Mouse (Mus musculus): ENCODE measurements around the gene Gm10720.
"Not testable (repeated sequence)": the region's sequence is repeated elsewhere in the genome, so short reads cannot be mapped to it uniquely, and the experiment has no call there.

Gene Gm10720

DNA sequence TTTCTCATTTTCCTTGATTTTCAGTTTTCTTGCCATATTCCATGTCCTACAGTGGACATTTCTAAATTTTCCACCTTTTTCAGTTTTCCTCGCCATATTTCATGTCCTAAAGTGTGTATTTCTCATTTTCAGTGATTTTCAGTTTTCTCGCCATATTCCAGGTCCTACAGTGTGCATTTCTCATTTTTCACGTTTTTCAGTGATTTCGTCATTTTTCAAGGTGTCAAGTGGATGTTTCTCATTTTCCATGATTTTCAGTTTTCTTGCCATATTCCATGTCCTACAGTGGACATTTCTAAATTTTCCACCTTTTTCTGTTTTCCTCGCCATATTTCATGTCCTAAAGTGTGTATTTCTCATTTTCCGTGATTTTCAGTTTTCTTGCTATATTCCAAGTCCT is 10.2 kb downstream of the Gm10720 start:
- not testable (repeated sequence) for DNase-seq (ENCODE audit: low read depth)

GRCm38 (mm10) chr9:3026136-3026535 is 10.7 kb downstream of the Gm10720 start:
- DNase-seq (ENCODE audit: low read depth) = not testable (repeated sequence)

DNA sequence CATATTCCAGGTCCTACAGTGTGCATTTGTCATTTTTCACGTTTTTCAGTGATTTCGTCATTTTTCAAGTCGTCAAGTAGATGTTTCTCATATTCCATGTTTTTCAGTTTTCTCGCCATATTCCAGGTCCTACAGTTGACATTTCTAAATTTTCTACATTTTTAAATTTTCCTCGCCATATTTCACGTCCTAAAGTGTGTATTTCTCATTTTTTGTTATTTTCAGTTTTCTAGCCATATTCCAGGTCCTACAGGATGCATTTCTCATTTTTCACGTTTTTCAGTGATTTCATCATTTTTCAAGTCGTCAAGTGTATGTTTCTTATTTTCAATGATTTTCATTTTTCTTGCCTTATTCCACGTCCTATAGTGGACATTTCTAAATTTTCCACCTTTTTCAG is 11.3 kb downstream of the Gm10720 start:
- not testable (repeated sequence) for DNase-seq (ENCODE audit: low read depth)

- DNase-seq (ENCODE audit: low read depth) = peak; percentile 70
These were observed 11.7 kb downstream of the Gm10720 start for GRCm38 (mm10) chr9:3027200-3027599.

DNA sequence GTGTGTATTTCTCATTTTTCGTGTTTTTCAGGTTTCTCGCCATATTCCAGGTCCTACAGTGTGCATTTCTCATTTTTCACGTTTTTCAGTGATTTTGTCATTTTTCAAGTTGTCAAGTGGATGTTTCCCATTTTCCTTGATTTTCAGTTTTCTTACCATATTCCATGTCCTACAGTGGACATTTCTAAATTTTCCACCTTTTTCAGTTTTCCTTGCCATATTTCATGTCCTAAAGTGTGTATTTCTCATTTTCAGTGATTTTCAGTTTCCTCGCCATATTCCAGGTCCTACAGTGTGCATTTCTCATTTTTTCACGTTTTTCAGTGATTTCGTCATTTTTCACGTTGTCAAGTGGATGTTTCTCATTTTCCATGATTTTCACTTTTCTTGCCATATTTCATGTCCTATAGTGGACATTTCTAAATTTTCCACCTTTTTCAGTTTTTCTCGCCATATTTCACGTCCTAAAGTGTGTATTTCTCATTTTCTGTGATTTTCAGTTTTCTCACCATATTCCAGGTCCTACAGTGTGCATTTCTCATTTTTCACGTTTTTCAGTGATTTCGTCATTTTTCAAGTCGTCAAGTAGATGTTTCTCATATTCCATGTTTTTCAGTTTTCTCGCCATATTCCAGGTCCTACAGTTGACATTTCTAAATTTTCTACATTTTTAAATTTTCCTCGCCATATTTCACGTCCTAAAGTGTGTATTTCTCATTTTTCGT is 14.0 kb downstream of the Gm10720 start:
- not testable (repeated sequence) for DNase-seq (ENCODE audit: low read depth)

- peak; percentile 94 for DNase-seq (ENCODE audit: low read depth)
These were observed 15.3 kb downstream of the Gm10720 start for GRCm38 (mm10) chr9:3030677-3031318.

DNA sequence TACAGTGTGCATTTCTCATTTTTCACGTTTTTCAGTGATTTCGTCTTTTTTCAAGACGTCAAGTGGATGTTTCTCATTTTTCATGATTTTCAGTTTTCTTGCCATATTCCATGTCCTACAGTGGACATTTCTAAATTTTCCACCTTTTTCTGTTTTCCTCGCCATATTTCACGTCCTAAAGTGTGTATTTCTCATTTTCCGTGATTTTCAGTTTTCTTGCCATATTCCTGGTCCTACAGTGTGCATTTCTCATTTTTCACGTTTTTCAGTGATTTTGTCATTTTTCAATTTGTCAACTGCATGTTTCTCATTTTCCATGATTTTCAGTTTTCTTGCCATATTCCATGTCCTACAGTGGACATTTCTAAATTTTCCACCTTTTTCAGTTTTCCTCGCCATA is 18.8 kb downstream of the Gm10720 start, which contains the start of gene Gm17535:
TSS of gene Gm17535 (plus strand) at position 301 of the 400 bp plus-strand sequence.
- DNase-seq (ENCODE audit: low read depth) = not testable (repeated sequence)

GRCm38 (mm10) chr9:3036577-3036976 is 21.1 kb downstream of the Gm10720 start, which contains the start of gene Gm10715:
Gm10715 (plus strand) TSS chr9:3036877.
- DNase-seq (ENCODE audit: low read depth) = not testable (repeated sequence)

GRCm38 (mm10) chr9:3038161-3038560 is 22.7 kb downstream of the Gm10720 start:
- DNase-seq (ENCODE audit: low read depth) = peak; percentile 40
